Mouse (Mus musculus): ENCODE data around the gene Gm6899.

- TF ChIP-seq POLR2A (IDR thresholded peaks at IDR 0.05; ENCODE audit: low read depth, low read length) (no peak), CTCF (IDR thresholded peaks at IDR 0.05; ENCODE audit: extremely low read depth, insufficient read length, insufficient replicate concordance, low read depth, low read length) (no peak)
Observed at GRCm38 (mm10) chr11:26586367-26587183, 6.5 kb upstream of the Gm6899 start.

Measured in small intestine, adult 2 months (tissue).